ENCODE assay signal across 20 mouse cellular contexts in genomic region chr6:53938942-53939341, GRCm38 (mm10). TPM values are rescaled to one million over a fixed set of nuclear protein-coding genes. Genes with fewer than 3 reads are reported as not detected.
DNase-seq lines count a peak whose midpoint lies in the region; ATAC-seq lines count a peak whose summit lies in the region.
"Had no signal": no experiment of that assay in that cellular context is flagged by ENCODE, and none has a peak within 500 bp of the region (broad histone marks: within the 10 kb centered on the region; RNA-seq: fewer than 3 reads in every experiment).

No protein-coding gene starts in this region.

- H3K27me3 ChIP-seq in hindbrain, embryonic 14.5 days (ENCODE audit: control insufficient read depth, insufficient read depth, low read length), result no peaks in the 10 kb centered on the region
- H3K27me3 ChIP-seq in midbrain, embryonic 14.5 days (ENCODE audit: control insufficient read depth, insufficient read depth, low read length), result no peaks in the 10 kb centered on the region
- H3K27me3 ChIP-seq: embryonic facial prominence, embryonic 12.5 days; intestine, embryonic 15.5 days; kidney, embryonic 15.5 days; liver, embryonic 13.5 days had no signal

- no peaks in the 10 kb centered on the region for H3K9me3 ChIP-seq in hindbrain, embryonic 14.5 days (ENCODE audit: control insufficient read depth, low read length)
- H3K9me3 ChIP-seq in midbrain, embryonic 14.5 days (ENCODE audit: control insufficient read depth, low read length), result no peaks in the 10 kb centered on the region
- H3K9me3 ChIP-seq: embryonic facial prominence, embryonic 12.5 days; intestine, embryonic 15.5 days; kidney, embryonic 15.5 days; liver, embryonic 13.5 days; megakaryocyte, embryonic 14.5 days had no signal

- no peaks in the 10 kb centered on the region for H3K36me3 ChIP-seq in hindbrain, embryonic 14.5 days (replicated peaks; ENCODE audit: control insufficient read depth, insufficient read depth)
- H3K36me3 ChIP-seq in midbrain, embryonic 14.5 days (ENCODE audit: control insufficient read depth, insufficient read depth, low read length), result no peaks in the 10 kb centered on the region
- H3K36me3 ChIP-seq: embryonic facial prominence, embryonic 12.5 days; intestine, embryonic 15.5 days; kidney, embryonic 15.5 days; liver, embryonic 13.5 days had no signal

- peak overlapping the region; percentile 6; the same call in 1 of the 2 replicates for H3K27ac ChIP-seq in hindbrain, embryonic 14.5 days
- H3K27ac ChIP-seq in midbrain, embryonic 14.5 days (replicated peaks; ENCODE audit: low read depth, low read length), result peak overlapping the region; percentile 32; the same call in 1 of the 2 replicates
- H3K27ac ChIP-seq: embryonic facial prominence, embryonic 12.5 days; kidney, embryonic 15.5 days; liver, embryonic 13.5 days had no signal

- DNase-seq in embryo, embryonic 10 days (ENCODE audit: low spot score), result peak; percentile 35
- DNase-seq in embryo, embryonic 9.5 days (ENCODE audit: extremely low spot score), result no peak
- DNase-seq in Muller cell, postnatal 12 days (ENCODE audit: inconsistent ontology term), result peak; percentile 52
- peak; percentile 38 for DNase-seq in hindbrain, embryonic 14.5 days (ENCODE audit: low spot score)
- DNase-seq in midbrain, embryonic 14.5 days, result peak; percentile 59
- no peak for DNase-seq in kidney, postnatal 10 days
- DNase-seq in left cerebral cortex, postnatal 36 days (ENCODE audit: low spot score in 2 of 2), result no peak
- DNase-seq in lung, postnatal 4 days, result no peak
- DNase-seq: adrenal gland, postnatal 25 days; cerebellum, postnatal 14 days; gastrocnemius, postnatal 14 days; heart, postnatal 14 days; liver, embryonic 13.5 days; right cerebral cortex, postnatal 25 days had no signal

- H3K4me3 ChIP-seq in hindbrain, embryonic 14.5 days (replicated peaks; ENCODE audit: low read length), result no peak overlapping the region
- no peak overlapping the region for H3K4me3 ChIP-seq in midbrain, embryonic 14.5 days (replicated peaks; ENCODE audit: low read depth, low read length)
- H3K4me3 ChIP-seq: embryonic facial prominence, embryonic 12.5 days; intestine, embryonic 15.5 days; kidney, embryonic 15.5 days; liver, embryonic 13.5 days; megakaryocyte, embryonic 14.5 days had no signal

- H3K4me1 ChIP-seq in hindbrain, embryonic 14.5 days (replicated peaks; ENCODE audit: control insufficient read depth, insufficient read depth, low read length), result peaks cover 8% of the 10 kb centered on the region; the same call in 1 of the 2 replicates
- peaks cover 6% of the 10 kb centered on the region for H3K4me1 ChIP-seq in midbrain, embryonic 14.5 days (ENCODE audit: control insufficient read depth, insufficient read depth, low read length)
- H3K4me1 ChIP-seq: liver, embryonic 13.5 days; megakaryocyte, embryonic 14.5 days had no signal

- intact Hi-C loops in left cerebral cortex, postnatal 36 days (cut with DNase I), result no loop called here

- no peak overlapping the region for H3K9ac ChIP-seq in hindbrain, embryonic 14.5 days
- H3K9ac ChIP-seq in midbrain, embryonic 14.5 days (replicated peaks; ENCODE audit: low read length), result no peak overlapping the region
- H3K9ac ChIP-seq: embryonic facial prominence, embryonic 12.5 days; intestine, embryonic 15.5 days; kidney, embryonic 15.5 days; liver, embryonic 13.5 days had no signal

- H3K4me2 ChIP-seq in hindbrain, embryonic 14.5 days (replicated peaks), result no peak overlapping the region
- no peak overlapping the region for H3K4me2 ChIP-seq in midbrain, embryonic 14.5 days (ENCODE audit: low read length)
- H3K4me2 ChIP-seq: embryonic facial prominence, embryonic 12.5 days; intestine, embryonic 15.5 days; kidney, embryonic 15.5 days; liver, embryonic 13.5 days had no signal

- 15% methylated on average over 3 of the region's 3 CpGs for WGBS in hindbrain, embryonic 14.5 days
- 11% methylated on average over 3 of the region's 3 CpGs for WGBS in midbrain, embryonic 14.5 days

- peak; percentile 43; the same call in 1 of the 2 replicates for ATAC-seq in hindbrain, embryonic 14.5 days (ENCODE audit: low FRiP score)
- no peak for ATAC-seq in midbrain, embryonic 14.5 days (ENCODE audit: low FRiP score, low TSS enrichment)

RNA-seq across cellular contexts. Expression of gene Cpvl, which starts 39.5 kb away (rescaled TPM):
- not detected in 2 replicates for polyA plus RNA-seq in hindbrain, embryonic 14.5 days (2014; fragmentation: Nextera tagmentation; extraction: Ambion mirVana)
- polyA plus RNA-seq in midbrain, embryonic 14.5 days (2014; fragmentation: Nextera tagmentation; extraction: Ambion mirVana), result 0.18 TPM in 1 of 2 replicates, not detected in the other
- not detected for total RNA-seq in left cerebral cortex, postnatal 36 days (2021)
- total RNA-seq: adrenal gland, postnatal 25 days; gastrocnemius, postnatal 14 days; heart, postnatal 14 days; layer of hippocampus, adult 8-10 months; left cerebral cortex, postnatal 14 days had no signal
- polyA plus RNA-seq: embryonic facial prominence, embryonic 12.5 days; liver, embryonic 13.5 days had no signal

Comparison
In these comparisons a context has a peak if more than half of its experiments do, and no peak if none do; other contexts are left out.
1. DNase-seq: peak in embryo, embryonic 10 days (single experiment), Muller cell, postnatal 12 days (single experiment), hindbrain, embryonic 14.5 days (single experiment) and midbrain, embryonic 14.5 days (single experiment); none in embryo, embryonic 9.5 days (single experiment), kidney, postnatal 10 days (single experiment), left cerebral cortex, postnatal 36 days (0 of 2) and lung, postnatal 4 days (0 of 2).